Mouse (Mus musculus) heart, embryonic 12.5 days (tissue): ENCODE measurements around the gene Lin7c. TPM values are rescaled to one million over a fixed set of nuclear protein-coding genes. Genes with fewer than 3 reads are reported as not detected.
"Not testable (repeated sequence)": the region's sequence is repeated elsewhere in the genome, so short reads cannot be mapped to it uniquely, and the experiment has no call there.

Experiments used
- ATAC-seq: fragments of 200-750 bp; cut with Nextera tagmentation; 2 replicates; pipeline ENCODE4 v1.8.0; 2017; ENCODE audit warnings: moderate TSS enrichment, moderate library complexity; ENCODE audit not compliant: insufficient number of reproducible peaks, low FRiP score
- H3K27ac ChIP-seq: fragments of 300-500 bp; sonication (generic); 2 replicates; pipeline ENCODE4 v1.5.1; 2016; ENCODE audit warnings: mild to moderate bottlenecking, moderate library complexity; ENCODE audit not compliant: poor library complexity, severe bottlenecking
- H3K27me3 ChIP-seq: fragments of 300-500 bp; sonication (generic); replicated peaks from 2 replicates; pipeline ENCODE4 v1.6.1; 2016; ENCODE audit warnings: mild to moderate bottlenecking, moderate library complexity
- H3K36me3 ChIP-seq: fragments of 300-500 bp; sonication (generic); 2 replicates; pipeline ENCODE4 v1.6.1; 2016; ENCODE audit warnings: mild to moderate bottlenecking, moderate library complexity
- H3K4me1 ChIP-seq: fragments of 300-500 bp; sonication (generic); replicated peaks from 2 replicates; pipeline ENCODE4 v1.6.1; 2016; ENCODE audit warnings: mild to moderate bottlenecking
- H3K4me2 ChIP-seq: fragments of 300-500 bp; sonication (generic); 2 replicates; pipeline ENCODE4 v1.6.1; 2016; ENCODE audit warnings: mild to moderate bottlenecking, moderate library complexity
- H3K4me3 ChIP-seq: fragments of 300-500 bp; sonication (generic); 2 replicates; pipeline ENCODE4 v1.5.1; 2016; ENCODE audit warnings: mild to moderate bottlenecking
- H3K9ac ChIP-seq: fragments of 300-500 bp; sonication (generic); 2 replicates; pipeline ENCODE4 v1.6.1; 2016; ENCODE audit warnings: mild to moderate bottlenecking, moderate library complexity
- H3K9me3 ChIP-seq: fragments of 300-500 bp; sonication (generic); replicated peaks from 2 replicates; pipeline ENCODE4 v1.6.1; 2016; ENCODE audit warnings: mild to moderate bottlenecking, moderate library complexity
- WGBS: fragments of 180-500 bp; shearing (Covaris S2); methylation state at CpG from one replicate; pipeline ENCODE4 v1.1.7; 2016; 5-methylcytosine and 5-hydroxymethylcytosine counted together
- polyA plus RNA-seq: library from polyadenylated mRNA; unstranded; fragments of >200 nt; fragmentation: Nextera tagmentation; extraction: Ambion mirVana; gene quantifications from 2 replicates; pipeline ENCODE4 v1.2.1, GENCODE M21; 2016

Lin7c gene
- 52.1 and 53.7 TPM in 2 replicates for polyA plus RNA-seq

- peak within 1 kb of the TSS; percentile 98 for H3K9ac ChIP-seq
- H3K27me3 ChIP-seq = no peaks in the 10 kb centered on the region
- H3K4me1 ChIP-seq = peaks cover 8% of the 10 kb centered on the region
- no peaks in the 10 kb centered on the region for H3K9me3 ChIP-seq
- peak within 1 kb of the TSS; percentile 84 for H3K4me2 ChIP-seq
- H3K27ac ChIP-seq = peak within 1 kb of the TSS; percentile 91
- peak within 1 kb of the TSS; percentile 97 for H3K4me3 ChIP-seq
- peaks cover 14% of the 10 kb centered on the region for H3K36me3 ChIP-seq
- under 1% methylated on average over 42 of the region's 42 CpGs for WGBS
- peak; percentile 99 for ATAC-seq
Observed at GRCm38 (mm10) chr2:109890597-109890996, at the start of gene Lin7c. Gene Lin7c (plus strand): TSS chr2:109890853.

- no peaks in the 10 kb centered on the region for H3K4me1 ChIP-seq
- H3K4me3 ChIP-seq = no peak overlapping the region
- no peak overlapping the region for H3K4me2 ChIP-seq
- 60% methylated on average over 4 of the region's 4 CpGs for WGBS
- no peak for ATAC-seq
- H3K27me3 ChIP-seq = no peaks in the 10 kb centered on the region
- no peaks in the 10 kb centered on the region for H3K36me3 ChIP-seq
- H3K9me3 ChIP-seq = no peaks in the 10 kb centered on the region
- H3K9ac ChIP-seq = no peak overlapping the region
- H3K27ac ChIP-seq = no peak overlapping the region
Observed at GRCm38 (mm10) chr2:109846401-109846800, 44.3 kb upstream of the Lin7c start.

- Histone ChIP-seq H3K36me3 (no peaks in the 10 kb centered on the region), H3K27ac (no peak overlapping the region), H3K9ac (no peak overlapping the region), H3K27me3 (no peaks in the 10 kb centered on the region), H3K4me3 (no peak overlapping the region), H3K4me2 (no peak overlapping the region), H3K9me3 (no peaks in the 10 kb centered on the region), H3K4me1 (no peaks in the 10 kb centered on the region)
- no peak for ATAC-seq
- WGBS = 64% methylated on average over 4 of the region's 4 CpGs
Observed at GRCm38 (mm10) chr2:109848305-109848704, 42.3 kb upstream of the Lin7c start.

GRCm38 (mm10) chr2:109848715-109849114 is 41.9 kb upstream of the Lin7c start:
- H3K27me3 ChIP-seq = no peaks in the 10 kb centered on the region

GRCm38 (mm10) chr2:109855601-109856000 is 35.1 kb upstream of the Lin7c start:
- Histone ChIP-seq H3K9me3 (no peaks in the 10 kb centered on the region), H3K4me3 (no peak overlapping the region), H3K36me3 (no peaks in the 10 kb centered on the region), H3K9ac (no peak overlapping the region), H3K27ac (no peak overlapping the region), H3K27me3 (no peaks in the 10 kb centered on the region), H3K4me2 (no peak overlapping the region), H3K4me1 (no peaks in the 10 kb centered on the region)
- WGBS = 78% methylated on average over 5 of the region's 5 CpGs
- no peak for ATAC-seq

More at GRCm38 (mm10) chr2:109848715-109849114, 41.9 kb upstream of the Lin7c start:
- H3K27ac ChIP-seq = no peak overlapping the region
- WGBS = 46% methylated on average over 8 of the region's 8 CpGs
- no peak overlapping the region for H3K4me3 ChIP-seq
- H3K9me3 ChIP-seq = no peaks in the 10 kb centered on the region
- H3K9ac ChIP-seq = no peak overlapping the region
- H3K4me1 ChIP-seq = no peaks in the 10 kb centered on the region
- no peak for ATAC-seq
- no peaks in the 10 kb centered on the region for H3K36me3 ChIP-seq
- H3K4me2 ChIP-seq = no peak overlapping the region

- Histone ChIP-seq H3K9me3 (no peaks in the 10 kb centered on the region), H3K4me2 (no peak overlapping the region), H3K4me3 (no peak overlapping the region), H3K9ac (no peak overlapping the region), H3K27me3 (no peaks in the 10 kb centered on the region), H3K36me3 (no peaks in the 10 kb centered on the region), H3K4me1 (no peaks in the 10 kb centered on the region), H3K27ac (no peak overlapping the region)
- WGBS = 58% methylated on average over 2 of the region's 2 CpGs
- no peak for ATAC-seq
Observed at GRCm38 (mm10) chr2:109859671-109860070, 31.0 kb upstream of the Lin7c start.

- Histone ChIP-seq H3K27me3 (no peaks in the 10 kb centered on the region), H3K4me2 (no peak overlapping the region), H3K9me3 (no peaks in the 10 kb centered on the region), H3K9ac (no peak overlapping the region), H3K4me3 (no peak overlapping the region), H3K4me1 (no peaks in the 10 kb centered on the region), H3K36me3 (no peaks in the 10 kb centered on the region), H3K27ac (no peak overlapping the region)
- 79% methylated on average over 3 of the region's 3 CpGs for WGBS
- no peak for ATAC-seq
Observed at GRCm38 (mm10) chr2:109860832-109861231, 29.8 kb upstream of the Lin7c start.

GRCm38 (mm10) chr2:109879429-109879828 is 11.2 kb upstream of the Lin7c start:
- H3K9ac ChIP-seq, H3K36me3 ChIP-seq, H3K4me1 ChIP-seq, H3K9me3 ChIP-seq, H3K27me3 ChIP-seq, ATAC-seq, H3K4me2 ChIP-seq, H3K27ac ChIP-seq, H3K4me3 ChIP-seq: not testable (repeated sequence)
- 76% methylated on average over 4 of the region's 4 CpGs for WGBS

GRCm38 (mm10) chr2:109881111-109881510 is 9.5 kb upstream of the Lin7c start:
- Histone ChIP-seq H3K9me3 (no peaks in the 10 kb centered on the region), H3K27me3 (0 out of 2 replicates have a peak, but pooled peaks cover 6% of the 10 kb centered on the region), H3K4me2 (no peak overlapping the region), H3K4me3 (no peak overlapping the region), H3K27ac (no peak overlapping the region), H3K4me1 (no peaks in the 10 kb centered on the region), H3K36me3 (no peaks in the 10 kb centered on the region), H3K9ac (no peak overlapping the region)
- ATAC-seq = no peak
- 55% methylated on average over 2 of the region's 2 CpGs for WGBS

GRCm38 (mm10) chr2:109881625-109882024 is 9.0 kb upstream of the Lin7c start:
- Histone ChIP-seq H3K36me3 (no peaks in the 10 kb centered on the region), H3K9me3 (no peaks in the 10 kb centered on the region), H3K9ac (no peak overlapping the region), H3K4me2 (no peak overlapping the region), H3K4me3 (no peak overlapping the region), H3K27me3 (0 out of 2 replicates have a peak, but pooled peaks cover 6% of the 10 kb centered on the region), H3K4me1 (no peaks in the 10 kb centered on the region), H3K27ac (no peak overlapping the region)
- WGBS = 49% methylated on average over 1 of the region's 1 CpGs
- no peak for ATAC-seq

GRCm38 (mm10) chr2:109884106-109884505 is 6.5 kb upstream of the Lin7c start:
- Histone ChIP-seq H3K27ac (no peak overlapping the region), H3K9ac (no peak overlapping the region), H3K9me3 (no peaks in the 10 kb centered on the region), H3K36me3 (no peaks in the 10 kb centered on the region), H3K4me1 (no peaks in the 10 kb centered on the region), H3K4me3 (no peak overlapping the region), H3K4me2 (no peak overlapping the region), H3K27me3 (0 out of 2 replicates have a peak, but pooled peaks cover 6% of the 10 kb centered on the region)
- 61% methylated on average over 4 of the region's 4 CpGs for WGBS
- ATAC-seq = no peak

GRCm38 (mm10) chr2:109884507-109884906 is 6.1 kb upstream of the Lin7c start:
- Histone ChIP-seq H3K4me2 (no peak overlapping the region), H3K4me1 (no peaks in the 10 kb centered on the region), H3K9ac (no peak overlapping the region), H3K36me3 (no peaks in the 10 kb centered on the region), H3K27ac (no peak overlapping the region), H3K27me3 (0 out of 2 replicates have a peak, but pooled peaks cover 6% of the 10 kb centered on the region), H3K9me3 (no peaks in the 10 kb centered on the region), H3K4me3 (no peak overlapping the region)
- no peak for ATAC-seq
- 65% methylated on average over 4 of the region's 4 CpGs for WGBS
